Mouse (Mus musculus) kidney, adult 18-20 months (tissue): ENCODE measurements at regions not wholly inside any gene's neighbourhood (a gene's known extent, or its start where the extent isn't known, plus 50 kb on each side); places are given as distances from the start of the nearest gene placed in this dataset.

ENCODE experiments used
- DNase-seq: peaks from one replicate; pipeline ENCODE4 v3.0.0; 2021

DNA sequence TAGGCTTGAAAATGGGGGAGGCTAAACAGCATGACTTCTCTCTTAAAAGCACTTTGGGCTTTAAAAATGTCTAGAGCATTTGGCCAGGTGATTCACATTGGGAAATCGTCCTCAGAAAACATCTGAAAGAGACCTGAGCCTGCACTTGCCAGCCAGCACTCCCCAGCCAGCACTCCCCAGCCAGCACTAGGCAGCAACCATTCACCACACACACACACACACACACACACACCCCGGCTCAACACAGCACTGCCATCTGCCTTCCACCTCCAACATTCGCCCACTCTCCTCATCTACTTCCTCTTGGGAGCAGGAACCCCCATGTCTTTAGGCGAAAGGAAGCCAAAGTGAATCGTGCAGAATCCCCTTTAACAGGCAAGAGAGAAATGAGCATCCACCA, 85.4 kb downstream of the Atp23 start:
- no peak for DNase-seq

DNA sequence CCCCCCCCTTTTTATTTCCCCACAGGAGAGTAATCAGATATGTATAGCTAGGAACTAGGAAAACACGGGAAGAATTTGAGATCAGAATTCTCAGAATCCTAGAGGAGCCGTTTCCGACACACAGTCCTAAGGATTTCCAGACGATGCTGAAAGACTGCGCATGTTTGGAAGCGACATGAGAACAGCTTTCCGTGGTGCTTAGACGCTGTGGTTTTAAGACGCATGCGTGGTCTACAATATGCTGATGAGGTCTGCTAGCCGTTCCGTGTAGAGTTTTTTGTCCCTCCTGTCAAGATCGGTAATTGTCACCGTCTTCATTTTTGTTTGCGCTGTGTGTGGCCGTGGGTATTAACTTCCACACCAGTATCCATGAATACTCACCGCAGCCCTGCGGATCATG, 86.2 kb downstream of the Atp23 start:
- DNase-seq = no peak

DNA sequence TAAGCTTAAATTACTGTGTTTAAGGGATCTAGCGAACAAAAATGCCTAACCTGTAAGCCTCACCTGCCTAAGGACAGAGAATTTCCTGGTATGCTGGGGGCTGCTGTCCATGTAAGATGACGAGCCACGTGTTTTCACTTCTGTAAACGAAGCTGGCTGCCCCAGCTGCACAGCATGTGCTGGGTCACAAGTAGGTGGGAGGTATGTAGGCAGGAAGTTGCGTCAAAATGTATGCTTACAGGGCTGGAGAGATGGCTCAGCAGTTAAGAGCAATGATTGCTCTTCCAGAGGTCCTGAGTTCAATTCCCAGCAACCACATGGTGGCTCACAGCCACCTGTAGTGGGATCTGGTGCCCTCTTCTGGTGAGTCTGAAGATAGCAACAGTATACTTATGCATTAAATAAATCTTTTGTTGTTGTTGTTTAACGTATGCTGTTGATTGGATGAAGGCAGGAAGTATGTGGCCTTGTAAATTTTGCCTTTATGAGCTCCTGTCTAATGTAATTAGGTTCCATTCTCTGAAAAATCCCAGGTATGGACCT, 88.0 kb downstream of the Atp23 start:
- DNase-seq = no peak

DNA sequence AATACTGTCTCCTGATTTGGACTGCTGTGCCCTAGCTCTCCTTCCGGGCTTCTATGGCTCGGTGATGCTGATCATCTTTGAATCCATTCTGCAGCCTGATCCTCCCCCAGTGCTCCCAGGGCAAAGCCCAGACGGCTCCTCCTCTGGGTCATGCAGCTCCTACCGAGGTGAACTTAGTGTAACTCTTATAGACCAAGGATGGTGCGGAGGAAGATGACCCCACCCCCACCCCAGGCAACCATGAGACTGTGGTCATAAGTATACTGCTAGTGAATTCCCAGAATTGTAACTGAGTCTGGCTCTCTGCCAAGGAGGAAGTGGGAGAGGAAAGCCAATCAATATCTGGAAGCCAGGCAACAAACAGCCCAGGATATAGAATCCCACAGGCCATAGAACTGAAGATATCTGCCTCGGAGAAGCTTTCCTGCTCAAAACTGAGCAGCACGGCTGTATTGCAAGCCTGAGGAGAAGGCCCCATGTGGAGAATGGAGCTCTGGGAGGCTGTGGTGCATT, 88.9 kb downstream of the Atp23 start:
- no peak for DNase-seq

DNA sequence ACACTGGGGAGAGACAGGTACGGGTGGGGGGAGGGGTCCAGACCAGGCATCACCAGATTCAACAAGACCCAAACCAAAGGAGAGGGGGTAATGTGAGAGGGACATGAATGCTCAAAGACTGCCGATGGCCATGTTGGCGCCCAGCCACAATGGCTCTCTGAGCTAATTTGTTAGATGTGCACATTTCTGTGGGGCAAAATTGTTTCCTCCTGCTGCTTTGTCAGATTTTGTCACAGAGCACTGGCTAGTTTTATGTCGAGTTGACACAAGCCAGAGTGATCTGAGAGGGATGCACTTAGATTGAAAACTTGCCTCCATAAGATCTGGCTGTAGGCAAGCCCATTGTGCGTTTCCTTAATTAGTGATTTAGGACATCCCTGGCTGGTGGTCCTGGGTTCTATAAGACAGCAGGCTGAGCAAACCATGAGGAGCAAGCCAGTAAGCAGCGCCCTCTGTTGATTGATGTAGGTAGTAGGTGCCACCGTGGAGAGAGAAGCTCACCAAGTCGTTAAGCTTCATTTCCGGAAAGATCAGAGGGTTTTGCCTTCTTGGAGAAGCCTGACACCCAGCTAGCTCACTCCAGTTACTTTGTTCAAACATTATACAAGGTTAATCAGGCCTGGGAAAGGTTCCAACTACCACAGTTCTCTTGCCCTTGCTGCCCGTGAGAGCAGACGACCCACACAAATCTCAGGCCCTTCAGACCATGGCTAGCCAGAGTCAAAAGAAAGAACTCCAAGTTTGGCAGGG, 90.6 kb downstream of the Atp23 start:
- peak; percentile 17 for DNase-seq

DNA sequence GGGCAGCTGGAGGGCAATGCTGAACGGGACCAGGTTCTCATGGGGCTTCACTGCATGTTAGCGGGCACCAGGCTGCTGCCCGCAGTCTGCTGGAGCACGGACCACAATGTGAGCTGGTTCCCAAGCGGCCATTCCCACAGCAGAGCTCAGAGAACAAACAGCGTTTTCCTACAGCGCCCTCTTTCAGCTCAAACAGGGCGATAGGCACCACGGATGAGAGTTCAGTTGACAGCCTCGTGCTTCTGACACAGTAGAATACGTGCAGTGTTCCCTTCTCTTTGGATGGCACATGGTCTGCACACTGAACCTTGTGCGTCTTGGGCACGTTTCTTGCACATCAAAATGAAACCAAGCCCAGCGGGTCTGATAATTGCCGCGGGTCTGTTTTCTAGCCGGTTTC, 91.6 kb downstream of the Atp23 start:
- no peak for DNase-seq

DNA sequence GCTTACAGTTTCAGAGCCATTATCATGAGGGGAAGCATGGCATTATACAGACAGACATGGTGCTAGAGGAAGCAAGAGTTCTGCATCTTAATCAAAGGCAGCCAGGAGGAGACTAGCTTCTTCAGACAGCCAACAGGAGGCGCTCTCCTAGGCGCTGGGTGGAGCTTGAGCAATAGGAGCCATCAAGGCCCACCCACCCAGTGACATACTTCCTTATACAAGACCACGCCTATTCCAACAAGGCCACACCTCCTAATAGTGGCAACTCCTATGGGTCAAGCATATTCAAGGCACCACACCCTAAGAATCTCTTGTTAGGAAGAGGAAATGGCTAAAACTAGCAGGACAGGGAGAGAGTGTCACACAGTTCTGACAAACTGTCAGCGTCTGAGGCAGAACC, 94.3 kb downstream of the Atp23 start:
- no peak for DNase-seq

DNA sequence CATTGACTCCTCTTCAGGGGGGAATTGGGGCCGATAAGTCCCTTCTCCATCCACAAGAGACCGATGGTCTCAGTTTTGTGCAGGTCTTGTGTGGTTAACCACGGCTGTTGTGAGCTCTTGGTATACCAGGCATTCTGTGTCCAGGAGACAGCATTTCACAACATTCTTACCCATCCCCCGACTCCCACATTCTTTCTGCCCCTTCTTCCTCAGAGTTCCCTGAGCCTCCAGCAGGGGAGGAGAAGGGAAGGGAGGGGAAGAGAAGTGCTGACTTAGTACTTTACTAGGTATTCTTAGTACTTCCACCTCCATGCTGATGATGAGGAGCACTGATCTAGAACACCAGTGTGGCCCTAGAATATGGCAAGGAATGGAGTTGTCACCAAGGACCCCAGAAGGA, 98.4 kb downstream of the Atp23 start:
- DNase-seq = no peak

DNA sequence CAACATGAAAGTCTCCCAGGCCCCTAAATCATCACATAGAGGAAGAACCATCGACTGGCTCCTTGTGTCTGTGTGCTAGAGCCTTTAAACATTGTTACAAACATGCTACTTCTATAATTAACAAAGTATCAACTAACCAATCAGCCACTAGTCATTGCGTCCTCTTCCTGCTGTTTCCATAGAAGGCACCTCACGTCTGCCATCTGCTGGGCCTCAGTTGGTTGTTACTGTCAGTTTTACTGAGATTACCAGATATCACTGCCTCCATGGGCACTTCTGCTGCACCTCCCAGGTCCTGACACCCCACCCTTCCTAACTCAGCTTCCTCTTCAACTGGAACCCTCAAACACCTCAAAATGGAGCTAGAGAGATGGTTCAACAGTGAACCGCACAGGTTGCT, 101.8 kb downstream of the Atp23 start:
- DNase-seq = no peak

DNA sequence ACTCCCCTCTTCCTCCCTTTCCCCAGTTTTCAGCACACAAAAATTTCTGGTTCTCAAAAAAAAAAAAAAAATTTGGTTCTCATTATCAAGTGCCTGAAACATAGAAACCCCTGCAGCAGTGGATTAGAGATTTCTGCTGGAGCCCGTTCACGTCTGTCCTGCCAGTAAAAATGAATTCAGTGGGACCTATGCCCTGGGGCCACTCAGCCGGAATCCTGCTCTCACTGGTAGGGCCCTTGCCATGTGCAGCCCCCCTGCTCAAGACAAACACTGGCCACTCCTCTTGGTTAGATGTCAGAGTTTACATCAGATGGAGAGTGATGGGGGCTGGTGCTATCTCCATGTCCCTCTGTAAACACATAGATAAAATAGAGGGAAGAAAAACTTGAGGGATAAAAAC, 108.0 kb downstream of the Atp23 start:
- DNase-seq = no peak

DNA sequence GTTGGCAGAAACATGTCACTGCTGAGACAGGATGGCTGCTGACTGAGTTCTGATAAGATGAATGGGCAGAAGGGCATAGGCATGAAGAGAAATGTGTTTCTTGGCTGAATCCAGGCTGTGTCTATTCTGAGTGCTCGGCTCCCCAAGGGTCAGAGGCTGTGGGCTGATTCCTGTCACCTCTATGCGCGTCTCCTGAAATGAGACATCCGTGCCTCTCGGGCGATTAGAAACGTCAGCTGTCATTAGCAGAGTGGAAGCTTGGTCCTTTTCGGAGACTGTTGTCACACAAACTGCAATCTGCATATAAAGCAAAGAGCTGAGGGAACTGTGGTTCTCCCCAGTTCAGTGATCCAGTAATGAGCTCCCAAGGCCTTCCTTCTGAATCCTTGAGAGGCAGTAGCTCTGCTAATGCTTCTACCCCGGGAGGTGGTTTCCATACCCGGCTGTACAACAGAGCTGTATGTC, 108.8 kb downstream of the Atp23 start:
- no peak for DNase-seq

DNA sequence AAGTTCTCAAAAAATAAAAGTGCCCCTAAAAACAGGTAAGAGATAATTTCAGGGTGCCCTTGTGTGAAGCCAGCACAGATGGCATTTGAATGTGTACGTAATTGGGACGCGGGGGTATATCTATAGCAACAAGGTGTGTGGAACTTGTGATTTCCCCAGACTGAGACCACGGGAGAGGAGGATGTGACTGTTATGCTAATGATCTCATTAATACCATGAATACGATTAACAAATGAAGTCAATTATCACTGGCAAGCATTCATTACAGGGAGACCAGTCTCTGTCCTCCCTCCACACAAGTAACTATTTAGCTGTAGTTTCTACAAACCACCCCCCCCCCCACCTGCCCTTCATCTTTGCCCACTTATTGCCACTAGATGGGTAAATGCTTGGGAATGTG, 112.9 kb downstream of the Atp23 start:
- DNase-seq = no peak

DNA sequence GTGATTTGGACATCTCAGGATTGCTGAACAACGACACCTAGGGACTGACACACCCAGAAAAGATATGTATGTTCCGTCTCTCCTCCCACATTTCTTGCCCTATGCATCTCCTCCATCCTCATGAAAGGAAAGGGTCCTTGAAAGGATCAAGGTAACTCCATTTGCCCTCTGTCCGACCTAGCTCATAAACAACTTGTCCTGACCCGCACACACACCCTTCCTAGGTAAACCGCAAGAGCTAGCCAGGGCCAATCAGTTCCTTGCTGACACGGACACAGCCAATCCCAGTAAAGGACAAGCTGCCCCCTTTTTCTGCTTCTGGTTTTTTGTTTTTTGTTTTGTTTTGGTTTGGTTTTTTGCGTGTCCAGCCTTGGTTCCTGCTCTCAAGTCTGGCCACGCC, 118.0 kb downstream of the Atp23 start:
- DNase-seq = no peak

DNA sequence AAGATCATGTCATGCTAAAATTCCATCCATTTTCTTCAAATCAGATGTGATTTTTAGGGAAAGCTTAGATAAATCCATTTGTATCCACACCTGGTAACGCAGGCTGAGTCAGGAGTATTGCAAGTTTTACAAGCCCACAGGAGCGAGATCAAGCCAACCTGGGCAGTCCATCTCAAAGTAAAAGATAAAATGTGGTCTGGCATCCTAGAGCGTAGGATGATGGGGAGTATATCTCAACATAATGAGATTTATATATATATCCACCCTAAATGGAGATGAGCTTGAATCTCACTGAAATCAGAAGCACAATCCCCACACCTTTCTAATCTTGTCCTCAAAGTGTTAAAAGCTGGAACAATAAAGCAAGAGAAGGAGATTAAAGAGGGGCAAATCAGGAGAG, 124.6 kb downstream of the Atp23 start:
- DNase-seq = no peak

DNA sequence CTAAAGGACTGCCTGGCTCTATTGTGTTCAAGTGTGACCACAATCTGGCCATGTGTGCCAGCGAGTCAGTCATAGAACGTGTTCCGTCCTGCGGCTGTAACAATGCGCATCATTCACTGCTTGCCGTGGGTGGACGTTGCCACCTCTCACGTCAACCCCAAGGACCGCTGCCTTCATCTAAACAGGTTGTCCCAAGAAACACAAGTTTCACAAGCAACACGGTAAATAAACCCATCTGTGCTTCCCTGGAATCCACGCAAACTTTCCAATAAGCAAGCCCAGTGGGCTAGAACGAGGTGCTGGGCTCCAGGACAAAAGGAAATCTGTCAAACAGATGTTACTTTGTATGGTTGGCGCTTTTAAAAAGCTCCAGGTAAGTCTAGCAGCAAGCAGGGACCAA, 125.2 kb downstream of the Atp23 start:
- no peak for DNase-seq

DNA sequence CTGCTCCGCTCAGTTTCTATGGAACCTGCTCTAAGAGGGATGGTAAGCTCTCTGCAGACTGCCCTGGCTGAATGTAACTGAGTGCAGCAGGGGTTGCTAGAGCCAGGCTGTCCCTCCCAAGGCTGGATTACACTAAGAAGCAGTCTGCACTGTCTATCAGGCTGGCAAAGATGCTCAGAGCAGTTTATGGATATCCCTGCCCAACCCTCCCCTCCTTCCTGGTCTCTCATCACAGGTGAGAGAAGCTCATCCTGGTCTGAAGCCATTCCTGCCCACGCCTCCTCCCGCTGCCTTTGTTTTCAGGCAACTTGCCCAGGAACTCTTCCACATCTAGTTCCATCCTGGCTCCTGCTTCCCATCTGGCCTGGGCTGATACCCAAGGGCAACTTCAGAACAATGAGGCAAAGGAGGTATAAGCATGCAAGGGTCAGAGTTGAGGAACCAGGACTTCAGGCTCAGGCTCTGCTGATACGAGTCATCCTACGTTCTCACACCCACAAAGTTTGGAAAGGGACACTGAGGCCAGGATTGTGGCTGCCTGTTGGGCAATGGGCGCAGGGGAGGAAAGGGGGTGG, 130.6 kb downstream of the Atp23 start:
- DNase-seq = no peak

DNA sequence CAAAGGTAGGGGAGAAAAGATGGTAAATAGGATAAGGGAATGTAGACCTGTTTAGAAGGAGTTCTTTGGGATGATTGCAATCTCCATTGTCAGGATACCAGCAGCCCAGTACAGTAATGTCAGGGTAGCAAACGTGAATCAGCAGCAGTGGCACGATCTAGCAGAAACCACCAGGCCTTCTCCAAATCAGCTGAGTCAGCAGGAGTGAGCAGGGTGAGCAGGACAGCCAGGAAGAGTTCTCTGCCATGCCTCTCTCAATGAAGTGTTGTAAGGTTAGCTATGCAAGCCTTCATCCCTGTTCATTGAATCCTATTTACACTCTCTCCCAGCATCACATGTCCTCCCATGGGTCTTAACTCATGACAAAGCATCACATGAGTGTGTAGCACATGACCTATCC, 135.5 kb downstream of the Atp23 start:
- no peak for DNase-seq

DNA sequence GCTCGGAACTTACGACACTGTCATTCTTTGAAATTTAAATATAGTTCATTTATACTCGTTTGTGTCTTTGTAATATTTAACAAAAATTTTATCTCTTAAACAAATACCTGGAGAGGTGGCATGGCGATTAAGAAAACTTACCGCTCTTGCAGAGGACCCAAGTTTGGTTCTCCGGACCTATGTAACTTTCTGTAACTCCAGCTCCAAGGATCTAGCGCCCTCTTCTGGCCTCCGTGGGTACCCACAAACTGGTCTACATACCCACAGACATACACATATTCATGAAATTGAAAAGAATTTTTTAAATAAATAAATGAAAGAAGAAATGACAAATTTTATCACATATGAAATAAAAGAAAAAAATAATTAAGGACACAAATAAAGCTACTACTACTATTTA, 136.4 kb downstream of the Atp23 start:
- no peak for DNase-seq

DNA sequence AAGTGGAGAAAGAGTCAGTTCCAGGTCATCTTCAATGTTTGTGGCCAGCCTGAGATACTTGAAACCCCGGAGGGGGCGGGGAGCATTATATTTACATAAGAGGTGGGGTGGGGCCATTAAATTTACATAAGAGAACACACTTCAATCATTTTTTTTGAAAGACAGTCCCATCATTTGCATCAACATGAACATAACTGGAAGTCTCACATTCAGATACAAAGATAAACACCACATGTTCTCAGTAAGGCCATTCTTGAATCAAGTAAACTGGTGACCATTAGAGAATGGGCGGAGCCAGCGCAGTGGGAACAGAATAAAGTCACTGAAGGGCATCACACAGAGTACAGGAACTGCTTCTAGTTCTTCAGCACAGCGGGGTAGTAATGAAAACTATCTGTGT, 137.2 kb downstream of the Atp23 start:
- no peak for DNase-seq

DNA sequence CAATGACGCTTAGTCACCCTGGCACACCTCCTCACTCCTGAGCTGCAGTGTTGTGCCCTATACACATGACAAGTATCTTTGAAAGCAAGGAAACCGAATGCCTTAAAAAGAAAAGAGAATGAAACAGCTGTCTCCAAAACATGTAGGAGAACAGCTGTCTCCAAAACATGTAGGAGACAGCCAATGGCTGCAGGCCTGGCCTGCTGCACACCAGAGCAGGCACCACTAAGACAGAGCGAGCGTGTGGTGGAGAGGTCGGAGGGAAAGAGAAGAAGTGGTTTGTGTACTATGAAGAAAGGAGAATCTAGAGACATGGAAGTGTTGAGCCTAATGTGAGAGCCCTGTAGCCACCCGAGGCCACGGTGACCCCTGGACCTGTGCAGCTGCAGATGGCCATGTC, 142.5 kb downstream of the Atp23 start:
- DNase-seq = no peak

DNA sequence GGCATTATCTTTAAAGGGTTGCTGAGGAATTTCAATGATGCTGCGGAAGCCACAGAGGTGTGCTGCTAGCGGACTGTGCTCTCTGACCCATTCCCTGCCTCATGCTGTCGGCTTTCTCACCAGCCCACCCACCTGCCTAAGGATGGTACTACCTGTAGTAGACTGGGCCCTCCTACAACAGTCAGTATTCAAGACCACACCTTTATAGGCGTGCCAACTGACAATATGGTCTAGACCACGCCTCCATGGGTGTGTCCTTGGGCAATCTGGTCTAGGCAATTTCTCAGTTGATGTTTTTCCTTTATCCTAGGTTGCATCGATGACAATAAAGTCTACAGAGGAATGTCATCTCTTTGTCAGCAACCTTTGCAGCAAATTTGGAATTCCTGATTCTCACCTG, 148.0 kb downstream of the Atp23 start:
- no peak for DNase-seq

DNA sequence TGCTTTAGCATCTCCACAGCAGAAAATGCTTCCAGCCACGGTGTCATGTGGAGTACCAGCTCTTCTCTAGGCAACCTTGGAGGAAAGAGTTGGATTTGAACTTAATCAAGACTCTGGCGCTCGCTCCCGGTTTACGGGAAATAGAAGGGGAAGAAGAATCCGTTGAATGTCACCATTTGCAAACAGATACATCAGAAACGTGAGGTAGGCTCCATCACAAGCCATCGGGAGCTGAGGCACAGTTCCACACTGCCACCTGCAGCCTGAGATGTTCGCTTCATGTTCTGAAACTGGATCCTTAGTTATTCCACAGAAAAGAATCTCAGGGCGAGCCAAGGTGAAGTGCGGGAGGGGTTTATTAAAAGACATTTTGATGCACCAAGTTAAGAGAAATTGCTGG, 148.5 kb downstream of the Atp23 start:
- no peak for DNase-seq

DNA sequence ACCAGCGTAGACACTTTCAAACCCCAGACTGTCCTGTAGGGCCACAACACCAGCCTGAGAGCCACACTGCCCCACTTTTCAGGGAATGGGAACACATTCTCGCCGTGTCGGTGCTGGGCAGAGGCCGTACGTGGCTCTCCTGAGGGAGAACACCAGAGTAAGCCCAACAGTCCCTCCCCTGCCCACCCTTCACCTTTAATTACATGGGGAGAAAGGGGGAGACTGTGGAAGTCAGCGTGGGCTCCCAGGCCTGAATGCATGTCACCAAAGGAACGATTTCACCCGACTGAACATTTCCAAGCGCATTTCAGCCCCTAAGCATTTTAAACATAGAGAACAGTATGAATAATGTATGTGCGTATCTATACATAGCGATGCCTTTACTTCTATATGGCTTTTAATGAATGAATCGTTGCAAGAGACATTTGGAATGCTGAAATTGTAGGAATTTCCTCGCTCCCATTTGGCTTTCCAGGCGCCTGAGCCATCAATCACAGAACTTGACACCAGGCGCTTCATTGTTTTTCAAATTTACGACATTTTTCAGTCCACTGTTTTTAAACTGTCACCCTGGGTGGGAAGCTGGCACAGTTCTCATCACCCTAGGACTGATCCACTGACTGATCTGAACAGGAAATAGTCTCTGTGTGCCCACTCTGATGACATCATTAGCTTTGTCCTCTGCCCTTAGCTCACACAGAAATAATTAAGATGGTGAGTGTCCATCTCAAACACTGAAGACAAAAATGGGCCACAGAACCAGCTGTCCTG, 152.3 kb downstream of the Atp23 start:
- DNase-seq = no peak

DNA sequence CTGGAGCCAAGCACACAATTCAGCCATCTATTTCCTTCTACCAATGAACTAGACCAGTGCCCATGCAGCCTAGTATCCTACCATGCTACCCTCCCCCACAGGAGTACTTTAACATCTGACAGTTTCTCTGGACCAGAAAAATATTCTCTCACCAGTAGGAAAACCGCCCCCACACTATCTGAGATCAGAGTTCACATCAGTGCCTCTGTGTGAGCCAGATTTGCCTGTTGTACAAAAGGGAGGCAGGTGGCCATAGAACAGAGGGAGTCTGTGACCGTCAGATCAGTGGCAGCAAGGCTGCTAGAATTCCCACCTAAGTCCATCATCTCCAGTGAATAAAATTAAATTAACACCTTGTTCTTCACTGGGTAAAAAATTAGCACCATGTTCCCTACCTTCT, 166.5 kb downstream of the Atp23 start:
- DNase-seq = no peak
